Mouse (Mus musculus) stomach, postnatal 0 days (tissue): Measurements from ENCODE around the gene Thegl. TPM values are rescaled to one million over a fixed set of nuclear protein-coding genes. Genes with fewer than 3 reads are reported as not detected.
A peak's percentile ranks its signal among the peaks of the same experiment; 100 is the strongest.
"Not testable (repeated sequence)": the region's sequence is repeated elsewhere in the genome, so short reads cannot be mapped to it uniquely, and the experiment has no call there.

ENCODE experiments used
- ATAC-seq: fragments of 200-750 bp; cut with Nextera tagmentation; 2 replicates; pipeline ENCODE4 v1.8.0; 2017; ENCODE audit not compliant: low FRiP score, low TSS enrichment
- DNase-seq: peaks from one replicate; pipeline ENCODE4 v3.0.0-alpha.2; 2016; ENCODE audit warnings: low spot score
- H3K27ac ChIP-seq: fragments of 300-500 bp; sonication (generic); replicated peaks from 2 replicates; pipeline ENCODE4 v1.5.1; 2014; ENCODE audit warnings: mild to moderate bottlenecking, control low read depth
- H3K27me3 ChIP-seq: fragments of 300-500 bp; sonication (generic); 2 replicates; pipeline ENCODE4 v1.6.1; 2014; ENCODE audit warnings: low read length; ENCODE audit not compliant: control insufficient read depth, insufficient read depth
- H3K36me3 ChIP-seq: fragments of 300-500 bp; sonication (generic); 2 replicates; pipeline ENCODE4 v1.6.1; 2014; ENCODE audit warnings: low read length, mixed read lengths; ENCODE audit not compliant: control insufficient read depth, insufficient read depth
- H3K4me1 ChIP-seq: fragments of 300-500 bp; sonication (generic); replicated peaks from 2 replicates; pipeline ENCODE4 v1.6.1; 2014; ENCODE audit warnings: antibody characterized with exemption; ENCODE audit not compliant: control insufficient read depth, insufficient read depth
- H3K4me2 ChIP-seq: fragments of 300-500 bp; sonication (generic); replicated peaks from 2 replicates; pipeline ENCODE4 v1.6.1; 2014; ENCODE audit warnings: low read depth, mild to moderate bottlenecking, control low read depth, moderate library complexity
- H3K4me3 ChIP-seq: fragments of 300-500 bp; sonication (generic); 2 replicates; pipeline ENCODE4 v1.5.1; 2014; ENCODE audit warnings: low read depth, low read length, control low read depth
- H3K9ac ChIP-seq: fragments of 300-500 bp; sonication (generic); 2 replicates; pipeline ENCODE4 v1.6.1; 2014; ENCODE audit warnings: mild to moderate bottlenecking, low read length, control low read depth, mixed read lengths
- H3K9me3 ChIP-seq: fragments of 300-500 bp; sonication (generic); 2 replicates; pipeline ENCODE4 v1.6.1; 2016; ENCODE audit warnings: low read length; ENCODE audit not compliant: control insufficient read depth
- CTCF ChIP-seq: IDR thresholded peaks from 2 replicates; pipeline ENCODE4 v1.5.1; 2016; ENCODE audit warnings: antibody characterized with exemption, low read depth, mild to moderate bottlenecking, moderate library complexity
- EP300 ChIP-seq: optimal IDR thresholded peaks from 2 replicates; pipeline ENCODE3; 2016; ENCODE audit warnings: antibody characterized with exemption
- WGBS: fragments of 180-500 bp; shearing (Covaris S2); extraction: QIAGEN DNeasy Blood & Tissue Kit; methylation state at CpG from one replicate; pipeline ENCODE4 v1.1.7; 2014; 5-methylcytosine and 5-hydroxymethylcytosine counted together
- polyA plus RNA-seq: library from polyadenylated mRNA; unstranded; fragments of >200 nt; fragmentation: Nextera tagmentation; extraction: Ambion mirVana; gene quantifications from 2 replicates; pipeline ENCODE4 v1.2.1, GENCODE M21; 2015

The Thegl gene
- 0.08 TPM in 1 of 2 replicates, not detected in the other for polyA plus RNA-seq

GRCm38 (mm10) chr5:77015544-77016482 lies at the start of gene Thegl:
Thegl (plus strand) TSS chr5:77016023.
- H3K36me3 ChIP-seq = no peaks in the 10 kb centered on the region
- 13% methylated on average over 57 of the region's 57 CpGs for WGBS
- TF ChIP-seq CTCF (no peak), EP300 (no peak)
- no peaks in the 10 kb centered on the region for H3K4me1 ChIP-seq
- H3K9ac ChIP-seq = 0 out of 2 replicates have a peak within 1 kb of the TSS, but pooled peaks have one; percentile 13
- no peaks in the 10 kb centered on the region for H3K9me3 ChIP-seq
- H3K27ac ChIP-seq = no peak within 1 kb of the TSS
- ATAC-seq (peak; percentile 99), DNase-seq (peak; percentile 92)
- H3K4me2 ChIP-seq = peak within 1 kb of the TSS; percentile 81
- no peaks in the 10 kb centered on the region for H3K27me3 ChIP-seq
- peak within 1 kb of the TSS; percentile 45 for H3K4me3 ChIP-seq

GRCm38 (mm10) chr5:76969250-76969649 lies 46.6 kb upstream of the Thegl start:
- 52% methylated on average over 5 of the region's 5 CpGs for WGBS
- Histone ChIP-seq H3K27ac (no peak overlapping the region), H3K4me1 (no peaks in the 10 kb centered on the region), H3K4me2 (no peak overlapping the region), H3K36me3 (0 out of 2 replicates have a peak, but pooled peaks cover 6% of the 10 kb centered on the region), H3K4me3 (no peak overlapping the region), H3K9ac (no peak overlapping the region), H3K27me3 (no peaks in the 10 kb centered on the region), H3K9me3 (no peaks in the 10 kb centered on the region)
- TF ChIP-seq EP300 (no peak), CTCF (no peak)
- DNase-seq = no peak
- no peak for ATAC-seq

GRCm38 (mm10) chr5:76971115-76971514 lies 44.7 kb upstream of the Thegl start:
- WGBS = 55% methylated on average over 1 of the region's 1 CpGs
- not testable (repeated sequence) for H3K4me2 ChIP-seq, H3K4me3 ChIP-seq, H3K9ac ChIP-seq, DNase-seq, H3K36me3 ChIP-seq, ATAC-seq, H3K27ac ChIP-seq, H3K9me3 ChIP-seq, H3K4me1 ChIP-seq, H3K27me3 ChIP-seq

GRCm38 (mm10) chr5:76973488-76973887 lies 42.3 kb upstream of the Thegl start:
- 60% methylated on average over 3 of the region's 3 CpGs for WGBS
- ATAC-seq (peak; percentile 9; the same call in 1 of the 2 replicates), DNase-seq (no peak)
- Histone ChIP-seq H3K4me3 (no peak overlapping the region), H3K9me3 (no peaks in the 10 kb centered on the region), H3K9ac (no peak overlapping the region), H3K36me3 (peaks cover 3% of the 10 kb centered on the region; the same call in 1 of the 2 replicates), H3K27ac (no peak overlapping the region), H3K4me1 (no peaks in the 10 kb centered on the region; the same call in 1 of the 2 replicates), H3K27me3 (no peaks in the 10 kb centered on the region), H3K4me2 (peak overlapping the region; percentile 74)
- TF ChIP-seq EP300 = no peak
- no peak for TF ChIP-seq CTCF

- peak overlapping the region; percentile 74 for H3K4me2 ChIP-seq
- no peaks in the 10 kb centered on the region for H3K9me3 ChIP-seq
- 2% methylated on average over 17 of the region's 17 CpGs for WGBS
- H3K9ac ChIP-seq = peak overlapping the region; percentile 95
- no peaks in the 10 kb centered on the region; the same call in 1 of the 2 replicates for H3K36me3 ChIP-seq
- DNase-seq (no peak), ATAC-seq (no peak; the same call in 1 of the 2 replicates)
- no peaks in the 10 kb centered on the region; the same call in 1 of the 2 replicates for H3K4me1 ChIP-seq
- peak overlapping the region; percentile 35; the same call in 1 of the 2 replicates for H3K27ac ChIP-seq
- TF ChIP-seq CTCF (no peak), EP300 (no peak)
- no peaks in the 10 kb centered on the region for H3K27me3 ChIP-seq
- peak overlapping the region; percentile 93 for H3K4me3 ChIP-seq
Observed at GRCm38 (mm10) chr5:76974207-76974553, 41.6 kb upstream of the Thegl start.
